Comparison of ENCODE assay signal across 9 mouse cellular contexts in genomic region chr17:35633992-35634391, GRCm38 (mm10). TPM values are rescaled to one million over a fixed set of nuclear protein-coding genes. Genes with fewer than 3 reads are reported as not detected.
DNase-seq lines count a peak whose midpoint lies in the region; ATAC-seq and TF ChIP-seq lines count a peak whose summit lies in the region.
"Had no signal": no experiment of that assay in that cellular context is flagged by ENCODE, and none has a peak within 500 bp of the region (broad histone marks: within the 10 kb centered on the region; RNA-seq: fewer than 3 reads in every experiment).

No protein-coding gene starts in this region.

- H3K9ac ChIP-seq in heart, embryonic 13.5 days: peak overlapping the region; percentile 33; the same call in 1 of the 2 replicates
- H3K9ac ChIP-seq in heart, embryonic 11.5 days (ENCODE audit: low read depth, low read length): no peak overlapping the region
- H3K9ac ChIP-seq: limb, embryonic 12.5 days had no signal

- no peak overlapping the region for H3K4me3 ChIP-seq in heart, embryonic 13.5 days
- H3K4me3 ChIP-seq in heart, embryonic 11.5 days (ENCODE audit: low read depth, low read length): no peak overlapping the region
- H3K4me3 ChIP-seq: limb, embryonic 12.5 days had no signal

- peaks cover 17% of the 10 kb centered on the region for H3K4me1 ChIP-seq in heart, embryonic 13.5 days
- peaks cover 4% of the 10 kb centered on the region; the same call in 1 of the 2 replicates for H3K4me1 ChIP-seq in heart, embryonic 11.5 days (ENCODE audit: control insufficient read depth, insufficient read depth, low read length)

- H3K27ac ChIP-seq in heart, embryonic 13.5 days (replicated peaks): no peak overlapping the region
- no peak overlapping the region for H3K27ac ChIP-seq in heart, embryonic 11.5 days (ENCODE audit: low read depth, low read length)
- H3K27ac ChIP-seq: limb, embryonic 12.5 days had no signal

- 19% methylated on average over 1 of the region's 1 CpGs for WGBS in heart, embryonic 13.5 days
- WGBS in heart, embryonic 11.5 days (ENCODE audit: insufficient replicate concordance): 15% methylated on average over 1 of the region's 1 CpGs

- peak; percentile 77 for DNase-seq in Patski (ENCODE audit: low read depth, low spot score)
- DNase-seq in layer of hippocampus, adult 8-10 months (ENCODE audit: low spot score in 2 of 2): peak; percentile 42 to 58
- DNase-seq in lung, postnatal 4 days: peak; percentile 71 to 80
- DNase-seq in thymus, postnatal 14 days: peak; percentile 44
- no peak for DNase-seq in urinary bladder, postnatal 25 days (ENCODE audit: low spot score)

- no peaks in the 10 kb centered on the region for H3K36me3 ChIP-seq in heart, embryonic 13.5 days
- no peaks in the 10 kb centered on the region for H3K36me3 ChIP-seq in heart, embryonic 11.5 days (ENCODE audit: control insufficient read depth, insufficient read depth, low read length)
- H3K36me3 ChIP-seq: limb, embryonic 12.5 days had no signal

- peak; percentile 85 for TF ChIP-seq CTCF in Patski (IDR thresholded peaks at IDR 0.05)

- in situ Hi-C loops in Patski (cut with MboI; ENCODE audit: low pct_unique_long_range_greater_than_20kb): loop anchor here (5.0 kb wide), 2 partner anchors 52 to 103 kb away; no protein-coding TSS in a partner anchor

- ATAC-seq in heart, embryonic 13.5 days (ENCODE audit: extremely low read depth, insufficient number of reproducible peaks, low FRiP score, low TSS enrichment): no peak
- no peak for ATAC-seq in heart, embryonic 11.5 days (replicated peaks; ENCODE audit: insufficient number of reproducible peaks, low FRiP score, low TSS enrichment)
- ATAC-seq in Patski: peak; percentile 96
- ATAC-seq in frontal cortex, adult (ENCODE audit: low TSS enrichment): peak; percentile 83

- peaks cover 27% of the 10 kb centered on the region for H3K27me3 ChIP-seq in heart, embryonic 13.5 days (replicated peaks)
- peaks cover 3% of the 10 kb centered on the region for H3K27me3 ChIP-seq in heart, embryonic 11.5 days (ENCODE audit: control insufficient read depth, insufficient read depth, low read length)
- H3K27me3 ChIP-seq in Patski: no peaks in the 10 kb centered on the region

- no peak overlapping the region for H3K4me2 ChIP-seq in heart, embryonic 13.5 days
- H3K4me2 ChIP-seq in heart, embryonic 11.5 days: no peak overlapping the region
- H3K4me2 ChIP-seq: limb, embryonic 12.5 days had no signal

- H3K9me3 ChIP-seq in heart, embryonic 13.5 days: no peaks in the 10 kb centered on the region
- H3K9me3 ChIP-seq in heart, embryonic 11.5 days (replicated peaks; ENCODE audit: control insufficient read depth, low read length): no peaks in the 10 kb centered on the region
- H3K9me3 ChIP-seq: limb, embryonic 12.5 days had no signal

- CTCF ChIA-PET in Patski (lab: Charles Lee): interaction anchor here (0.6 to 4.0 kb wide), 20 partner anchors 9 to 103 kb away, joined by 3 to 39 read pairs (median 6); partner anchors contain the start of genes Ddr1 and Sfta2

- POLR2A ChIA-PET in Patski (lab: Charles Lee): interaction anchor here (0.7 to 2.2 kb wide), 2 partner anchors 33 to 198 kb away, joined by 4 to 6 read pairs; partner anchors contain the start of gene Vars2

RNA-seq across cellular contexts. Expression of gene Gm9573, which starts 7.6 kb away (rescaled TPM):
- polyA plus RNA-seq in heart, embryonic 13.5 days (2015; fragmentation: Nextera tagmentation; extraction: Ambion mirVana): not detected in 2 replicates
- polyA plus RNA-seq in heart, embryonic 11.5 days (2014; fragmentation: Nextera tagmentation; extraction: Ambion mirVana): not detected in 2 replicates
- polyA plus RNA-seq in Patski (2021): not detected
- not detected for total RNA-seq in layer of hippocampus, adult 8-10 months (2022)
- polyA plus RNA-seq: limb, embryonic 12.5 days had no signal

RNA-seq across cellular contexts. Expression of gene Mucl3, which starts 9.5 kb away (rescaled TPM):
- 0.36 and 0.39 TPM in 2 replicates for polyA plus RNA-seq in heart, embryonic 13.5 days (2015; fragmentation: Nextera tagmentation; extraction: Ambion mirVana)
- 0.29 and 0.62 TPM in 2 replicates for polyA plus RNA-seq in heart, embryonic 11.5 days (2014; fragmentation: Nextera tagmentation; extraction: Ambion mirVana)
- not detected for polyA plus RNA-seq in Patski (2021)
- total RNA-seq in layer of hippocampus, adult 8-10 months (2022): not detected

RNA-seq across cellular contexts. Expression of gene Sfta2, which starts 32.6 kb away (rescaled TPM):
- polyA plus RNA-seq in heart, embryonic 13.5 days (2015; fragmentation: Nextera tagmentation; extraction: Ambion mirVana): 1.5 and 1.8 TPM in 2 replicates
- not detected in 2 replicates for polyA plus RNA-seq in heart, embryonic 11.5 days (2014; fragmentation: Nextera tagmentation; extraction: Ambion mirVana)
- polyA plus RNA-seq in Patski (2021): not detected
- total RNA-seq in layer of hippocampus, adult 8-10 months (2022): not detected
- polyA plus RNA-seq: limb, embryonic 12.5 days had no signal

RNA-seq across cellular contexts. Expression of gene Vars2, which starts 33.4 kb away (rescaled TPM):
- 12.2 and 13.5 TPM in 2 replicates for polyA plus RNA-seq in heart, embryonic 13.5 days (2015; fragmentation: Nextera tagmentation; extraction: Ambion mirVana)
- polyA plus RNA-seq in heart, embryonic 11.5 days (2014; fragmentation: Nextera tagmentation; extraction: Ambion mirVana): 9.1 and 12.7 TPM in 2 replicates
- polyA plus RNA-seq in Patski (2021): 34.4 TPM
- 10 to 100 TPM; 28.0 to 44.7 (median 35.4) TPM for total RNA-seq in layer of hippocampus, adult 8-10 months (2022)

RNA-seq across cellular contexts. Expression of gene Gtf2h4, which starts 39.5 kb away (rescaled TPM):
- 25.7 and 27.7 TPM in 2 replicates for polyA plus RNA-seq in heart, embryonic 13.5 days (2015; fragmentation: Nextera tagmentation; extraction: Ambion mirVana)
- 30.1 and 31.1 TPM in 2 replicates for polyA plus RNA-seq in heart, embryonic 11.5 days (2014; fragmentation: Nextera tagmentation; extraction: Ambion mirVana)
- polyA plus RNA-seq in Patski (2021): 30.5 TPM
- 10 to 100 TPM; 28.3 to 35.3 (median 33.2) TPM for total RNA-seq in layer of hippocampus, adult 8-10 months (2022)

Comparison
In these comparisons a context has a peak if more than half of its experiments do, and no peak if none do; other contexts are left out.
1. ATAC-seq: peak in Patski (single experiment) and frontal cortex, adult (single experiment); none in heart, embryonic 13.5 days (single experiment) and heart, embryonic 11.5 days (single experiment).